Mouse (Mus musculus) adrenal gland, postnatal 14 days (tissue): ENCODE data around the gene Spata16. TPM values are rescaled to one million over a fixed set of nuclear protein-coding genes. Genes with fewer than 3 reads are reported as not detected.

ENCODE experiments used
- DNase-seq: peaks from one replicate; pipeline ENCODE4 v3.0.0; 2021; ENCODE audit warnings: mixed read lengths
- total RNA-seq: library from RNA; stranded (reverse); gene quantifications from 2 replicates; pipeline ENCODE4 v1.2.3, GENCODE M21; 2021

Gene Spata16
- total RNA-seq, 1 experiment from 2014 or later: not detected

DNA sequence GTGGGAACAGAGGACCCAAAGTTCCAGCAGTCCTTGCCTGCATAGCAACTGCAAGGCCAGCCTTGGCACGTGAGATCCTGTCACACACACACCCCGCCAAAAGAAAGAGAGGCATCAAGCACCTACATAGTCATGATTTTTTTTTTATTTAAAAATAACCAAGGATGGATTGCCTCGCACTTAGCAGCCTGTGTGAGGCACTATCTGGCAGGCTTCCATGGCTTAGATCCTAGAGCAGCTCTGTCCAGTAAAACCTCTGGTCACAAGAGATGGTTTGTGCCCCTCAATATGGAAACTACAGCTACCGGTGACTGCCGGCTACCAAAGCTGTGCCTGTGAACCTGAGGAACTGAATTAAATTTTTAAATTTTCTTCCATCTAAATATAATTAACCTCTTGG, 195.5 kb downstream of the Spata16 start:
- DNase-seq: no peak

DNA sequence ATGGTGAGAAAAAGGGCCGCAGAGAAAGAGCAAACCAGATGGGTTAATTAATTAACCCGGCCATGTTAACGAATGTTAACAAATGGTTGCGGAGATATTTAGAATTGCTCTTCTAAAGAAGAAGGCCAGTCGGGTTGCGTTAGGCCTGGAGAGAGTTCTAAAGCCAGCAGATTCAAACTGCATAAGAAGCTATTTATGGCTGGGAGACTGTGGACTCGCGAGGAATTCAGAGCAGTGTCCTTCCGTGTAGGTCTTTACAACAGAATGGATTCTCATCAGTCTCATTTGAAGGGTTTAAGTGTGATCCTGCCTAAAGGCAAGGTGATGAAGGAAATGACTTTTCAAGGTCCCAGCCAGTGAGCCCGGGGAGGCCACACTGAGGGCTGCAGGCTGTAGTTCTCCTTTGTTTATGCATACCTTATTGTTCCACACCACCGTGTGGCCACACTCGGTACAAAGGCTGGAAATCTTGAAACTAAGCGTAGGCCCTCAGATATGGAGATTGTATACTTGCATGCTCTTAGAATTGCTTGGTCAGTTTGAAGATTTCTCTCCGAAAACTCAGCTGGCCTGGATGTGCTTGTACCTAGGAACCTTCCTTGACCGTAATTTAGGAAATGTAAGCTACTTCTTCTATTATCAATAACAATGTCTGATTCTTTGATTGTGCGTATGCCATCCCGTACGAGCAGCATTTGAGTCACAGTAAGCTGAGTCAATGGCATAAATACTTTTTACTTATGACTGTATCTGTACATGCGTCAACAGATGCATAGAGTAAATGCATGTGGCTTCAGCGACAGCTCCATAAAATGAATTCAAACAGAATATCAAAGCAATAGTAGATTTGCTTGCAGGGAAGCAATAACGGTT, 197.0 kb downstream of the Spata16 start:
- DNase-seq: peak; percentile 23

DNA sequence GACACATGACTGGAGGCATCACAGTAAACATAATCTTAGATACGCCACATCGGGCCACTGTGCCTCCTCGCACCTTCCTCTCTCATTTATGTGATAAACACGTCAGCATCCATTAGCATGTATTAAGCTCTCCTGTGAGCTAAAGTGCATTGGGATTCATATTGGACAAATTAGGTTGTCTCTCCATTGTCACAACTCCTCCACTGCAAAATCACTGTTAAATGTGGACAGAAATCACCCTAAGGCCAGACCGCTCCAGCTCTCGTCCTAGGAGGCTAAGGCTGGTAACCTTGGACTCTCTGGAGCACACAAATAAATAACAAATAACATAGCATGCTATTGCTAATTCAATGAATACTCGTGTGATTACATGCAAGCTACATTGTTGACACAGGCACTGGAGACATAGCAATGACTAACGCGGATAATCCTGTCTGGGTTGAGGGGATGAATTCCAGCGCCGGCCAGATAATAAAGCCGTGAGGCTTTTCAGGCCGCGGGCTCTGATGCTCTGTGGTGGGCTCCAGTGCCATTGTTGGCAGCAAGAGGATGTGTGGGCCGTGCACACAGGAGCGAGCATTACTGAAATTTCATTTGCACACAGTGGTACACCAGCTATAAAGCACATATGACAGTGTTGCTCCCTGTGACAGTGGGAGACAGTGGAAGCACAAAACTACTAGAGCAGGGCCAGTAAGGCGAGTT, 197.8 kb downstream of the Spata16 start:
- DNase-seq: no peak

DNA sequence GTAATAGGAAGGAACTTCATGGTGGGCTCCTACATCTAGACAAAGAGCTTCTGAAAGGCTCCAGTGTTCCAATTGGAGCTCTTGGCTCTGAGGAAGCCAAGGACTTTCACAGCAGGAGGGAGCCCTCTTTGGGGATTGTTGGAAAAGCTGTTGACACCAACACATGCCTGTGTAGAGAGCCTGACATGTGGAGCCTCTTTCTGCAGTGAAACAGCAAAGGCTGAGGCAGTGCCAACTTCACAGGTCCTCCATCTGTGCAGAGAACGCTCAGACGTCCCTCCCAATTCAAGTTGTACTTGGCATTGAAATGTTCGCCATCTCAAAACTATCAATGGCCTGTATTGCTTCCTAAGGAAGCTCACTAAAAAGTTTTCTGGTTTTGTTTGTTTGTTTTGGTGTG, 207.6 kb downstream of the Spata16 start:
- DNase-seq: no peak

DNA sequence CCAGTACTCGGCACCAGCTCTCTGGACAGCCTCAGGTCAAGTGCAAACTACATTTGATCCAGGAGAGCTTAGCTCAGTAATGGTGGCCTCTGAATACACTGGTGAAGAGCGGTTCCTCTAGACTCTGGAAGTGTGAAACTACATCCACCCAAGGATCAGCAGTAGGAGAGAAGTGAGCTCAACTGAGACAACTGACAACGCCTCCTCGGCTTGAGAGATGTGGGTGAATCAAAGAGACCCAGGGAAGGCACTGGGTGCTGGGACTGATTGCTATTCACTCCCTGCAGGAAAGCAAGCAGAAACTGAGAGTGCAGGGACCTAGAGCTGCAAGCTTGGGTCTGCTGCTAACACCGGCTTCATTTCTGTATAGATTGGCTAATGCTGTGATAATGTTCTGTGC, 210.5 kb downstream of the Spata16 start:
- DNase-seq: no peak

DNA sequence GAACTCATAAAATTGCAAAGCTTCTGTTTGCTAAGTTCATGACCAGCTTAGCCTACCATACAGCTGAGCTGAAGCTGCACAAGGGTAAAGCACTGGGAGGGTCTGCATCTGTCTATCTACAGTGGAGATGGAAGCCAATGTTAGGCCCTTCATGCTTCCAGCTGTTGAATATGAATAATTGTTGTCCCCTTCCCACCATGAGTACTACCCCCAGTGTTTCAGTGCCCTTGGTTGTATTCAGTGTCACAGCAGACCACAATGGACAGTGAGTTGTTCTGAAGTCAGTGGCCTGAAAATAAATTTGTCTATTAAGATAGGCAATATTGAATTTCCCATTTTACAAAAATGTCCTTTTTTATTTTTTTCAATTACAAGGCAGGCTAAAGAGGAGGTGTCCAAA, 212.8 kb downstream of the Spata16 start:
- no peak for DNase-seq

DNA sequence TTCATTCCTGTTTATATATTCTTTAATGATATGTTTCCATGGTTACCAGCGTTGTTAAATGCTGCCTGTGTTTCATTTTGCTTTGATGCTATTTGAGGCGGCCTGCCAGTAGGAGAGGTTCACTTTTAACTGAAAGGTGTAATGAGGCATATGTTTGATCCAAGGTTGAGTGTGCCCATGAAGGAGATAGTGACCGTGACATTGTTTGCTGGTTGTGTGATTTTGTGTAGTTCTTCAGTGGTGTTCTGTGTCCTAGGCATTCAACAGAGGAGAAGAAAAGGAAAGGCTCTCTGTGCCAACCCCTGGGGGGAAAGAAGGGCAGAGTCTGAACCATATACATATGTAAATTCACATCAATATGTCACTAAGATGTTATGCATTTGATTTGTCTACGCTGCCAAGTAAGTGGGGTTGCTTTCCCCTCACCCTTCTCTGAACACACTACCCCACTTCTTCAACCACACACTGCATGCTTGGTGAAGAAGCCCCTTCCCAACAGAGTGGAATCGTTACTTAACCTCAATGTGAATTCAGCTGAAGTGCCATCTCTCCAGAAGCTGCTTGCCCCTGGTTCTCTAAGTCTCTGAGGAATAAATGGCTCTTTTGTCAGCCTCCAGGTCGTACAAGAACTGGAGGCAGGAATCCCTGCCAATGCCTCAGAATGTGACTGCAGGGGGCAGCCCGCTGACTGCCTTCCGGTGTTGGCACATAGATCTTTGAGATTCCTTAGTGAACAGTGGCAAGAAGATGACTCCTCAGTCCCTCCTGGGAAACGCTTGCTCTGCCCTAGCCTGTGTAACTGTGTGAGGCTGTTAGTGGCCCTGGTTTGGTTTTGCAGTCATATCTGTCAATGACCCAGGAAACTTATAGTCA, 213.5 kb downstream of the Spata16 start:
- no peak for DNase-seq

DNA sequence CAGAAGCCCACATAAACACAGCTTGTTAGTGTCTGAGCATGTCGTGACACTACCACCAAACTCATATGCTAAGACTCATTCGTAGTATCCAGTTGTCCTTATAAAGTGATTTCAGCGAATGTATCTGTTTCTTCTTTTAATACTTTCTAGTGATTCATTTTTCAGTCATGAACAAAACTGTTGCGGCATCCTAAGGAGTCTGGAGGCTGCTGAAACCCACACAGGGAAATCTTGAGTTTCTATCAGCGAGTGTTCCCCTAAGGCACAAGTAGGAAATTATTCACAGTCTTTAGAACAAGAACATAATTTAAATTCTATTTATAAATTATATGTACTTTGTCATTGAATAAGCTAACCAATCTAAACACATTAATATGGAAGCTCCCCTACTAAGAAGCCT, 216.1 kb downstream of the Spata16 start:
- no peak for DNase-seq

DNA sequence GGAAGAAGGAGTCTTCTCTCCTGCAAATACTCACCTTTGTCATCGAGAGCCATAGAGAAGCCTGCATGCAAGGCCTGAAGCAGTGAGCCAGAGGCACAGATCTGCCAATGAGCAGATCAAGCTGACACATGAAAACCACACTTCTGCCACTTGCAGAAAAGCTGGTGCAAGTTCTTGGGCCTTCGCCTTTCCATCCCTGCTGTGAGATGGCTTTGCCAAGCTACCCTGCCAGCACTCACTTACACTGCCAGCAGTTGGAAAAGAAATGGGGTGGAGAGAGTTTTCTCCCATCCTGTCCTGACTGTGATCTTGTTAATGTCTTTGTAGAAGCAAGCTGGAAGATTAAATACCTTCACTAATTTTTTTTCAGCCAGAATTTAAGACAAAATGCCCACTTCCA, 237.3 kb downstream of the Spata16 start:
- no peak for DNase-seq

DNA sequence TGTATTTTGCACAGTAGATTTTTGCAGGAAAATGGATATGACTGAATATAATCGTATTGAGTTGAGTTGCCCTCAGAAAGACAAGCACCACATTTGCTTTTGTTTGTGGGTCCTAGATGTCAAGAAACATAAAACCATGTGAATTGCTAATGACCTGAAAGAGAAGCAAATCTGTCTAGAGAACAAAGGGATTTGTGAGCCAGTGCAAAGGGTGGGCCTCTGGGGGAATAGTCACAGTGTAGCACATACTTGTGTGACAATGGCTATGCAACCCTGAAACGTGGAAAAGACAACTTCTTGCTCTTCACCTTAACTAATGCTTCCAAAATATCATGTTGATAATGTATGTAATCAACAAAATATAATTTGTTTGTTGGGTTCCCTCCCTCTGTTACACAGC, 239.9 kb downstream of the Spata16 start:
- DNase-seq: no peak

DNA sequence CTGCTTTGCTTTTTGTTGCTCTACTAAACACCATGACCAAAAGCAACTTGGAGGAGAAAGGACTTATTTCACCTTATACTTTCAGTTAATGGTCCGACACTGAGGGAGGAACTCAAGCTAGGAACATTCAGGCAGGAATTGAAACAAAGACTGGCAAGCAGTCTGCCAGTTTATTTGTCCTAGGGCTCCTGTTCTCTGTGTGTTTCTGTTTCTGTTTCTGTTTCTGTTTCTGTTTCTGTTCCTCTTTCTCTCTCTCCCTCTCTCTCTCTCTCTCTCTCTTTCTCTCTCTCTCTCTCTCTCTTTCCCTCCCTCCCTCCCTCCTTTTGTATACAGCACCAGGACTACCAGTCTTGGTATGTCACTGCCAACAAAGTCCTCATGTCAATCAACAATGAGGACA, 279.2 kb downstream of the Spata16 start:
- no peak for DNase-seq

DNA sequence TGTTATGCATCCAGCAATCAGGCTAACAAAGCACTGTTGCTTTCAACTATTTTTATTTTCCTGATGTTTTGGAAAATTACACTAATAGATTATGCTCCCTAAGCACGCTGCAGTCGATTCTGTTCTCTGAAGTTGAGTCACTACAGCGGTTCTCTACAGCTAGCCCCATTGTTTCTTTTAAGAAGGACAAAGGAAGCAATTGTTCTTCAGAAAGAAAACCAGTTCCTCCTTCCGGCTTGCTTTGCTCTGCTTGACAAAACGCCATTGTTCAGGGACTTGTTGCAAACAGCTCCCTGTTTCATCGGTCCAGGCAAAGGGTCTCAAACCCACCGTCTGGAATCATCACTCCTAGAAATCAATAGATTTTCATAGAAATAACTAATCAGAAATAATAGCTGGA, 283.6 kb downstream of the Spata16 start:
- DNase-seq: no peak

DNA sequence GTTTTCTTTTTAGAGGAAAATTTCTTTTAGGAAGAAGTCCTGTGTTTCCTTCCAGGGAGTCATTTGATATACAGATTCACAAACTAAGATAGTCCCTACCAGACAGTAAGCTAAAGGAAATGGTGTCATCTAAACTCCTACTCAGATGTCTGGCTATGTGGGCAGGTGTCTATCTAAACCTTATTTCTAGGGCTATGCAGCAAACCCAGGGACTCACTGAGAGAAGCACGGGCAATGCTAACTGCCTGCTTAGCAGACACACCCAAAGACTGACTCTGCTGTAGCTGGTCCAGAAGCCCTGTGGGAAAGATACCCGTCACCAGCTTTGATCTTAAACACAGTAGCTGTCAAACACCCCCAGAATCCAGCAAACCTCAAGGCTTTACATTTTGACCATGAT, 284.2 kb downstream of the Spata16 start:
- DNase-seq: no peak

DNA sequence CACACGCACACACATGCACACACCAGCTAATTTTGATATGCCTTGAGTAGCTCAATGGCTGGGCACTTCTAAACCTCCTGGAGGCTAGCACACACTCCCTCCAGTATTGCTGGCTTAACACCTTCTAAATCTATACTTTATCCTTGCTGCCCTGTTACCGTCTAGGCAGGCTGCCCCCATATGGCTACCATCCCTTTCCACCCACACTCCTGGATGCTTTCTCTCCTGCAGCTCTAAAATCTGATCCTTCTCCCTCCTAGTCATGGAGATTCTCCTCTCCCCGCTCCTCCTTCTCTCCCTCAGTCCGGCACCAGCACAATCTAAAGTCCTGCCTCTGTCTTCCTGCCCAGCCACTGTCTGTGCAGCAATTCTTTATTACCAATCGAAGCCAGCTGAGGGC, 286.0 kb downstream of the Spata16 start:
- no peak for DNase-seq

DNA sequence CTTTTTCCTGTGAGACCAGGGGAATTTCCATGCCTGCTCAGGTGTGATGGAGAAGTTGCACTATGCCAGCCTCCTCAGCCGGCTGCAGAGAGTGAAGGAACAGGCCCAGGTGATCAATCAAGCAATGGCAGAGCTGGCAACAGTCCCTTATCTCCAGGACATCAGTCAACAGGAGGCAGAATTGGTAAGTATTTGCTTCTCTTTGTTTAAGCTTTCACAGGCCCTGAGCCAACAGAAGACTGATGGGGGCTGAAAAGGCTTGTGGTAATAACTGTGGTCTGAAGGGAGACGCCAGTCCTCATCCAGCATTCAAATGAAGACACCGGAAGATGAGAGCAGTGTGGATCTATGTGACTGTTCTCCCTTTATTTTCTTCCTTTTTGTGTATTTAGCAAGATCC, 286.8 kb downstream of the Spata16 start:
- no peak for DNase-seq

DNA sequence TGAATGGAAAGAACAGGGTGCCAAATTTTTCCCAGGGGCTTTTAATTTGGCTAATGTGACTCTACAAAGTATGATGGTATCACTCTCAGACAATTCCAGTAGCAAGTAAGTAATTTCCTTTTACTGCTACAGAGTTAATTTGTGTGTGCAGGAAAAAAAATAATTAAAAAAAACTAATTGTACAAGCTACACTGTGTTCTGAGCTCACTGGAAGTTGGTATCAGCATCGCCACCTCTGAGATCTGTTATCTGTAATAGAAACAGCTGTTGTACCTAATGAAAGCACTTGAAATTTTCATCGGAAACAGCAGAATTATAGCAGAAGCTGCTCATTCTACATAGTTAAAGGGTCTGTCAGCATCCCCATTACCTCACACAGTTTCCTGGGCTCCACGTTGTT, 295.7 kb downstream of the Spata16 start:
- no peak for DNase-seq

DNA sequence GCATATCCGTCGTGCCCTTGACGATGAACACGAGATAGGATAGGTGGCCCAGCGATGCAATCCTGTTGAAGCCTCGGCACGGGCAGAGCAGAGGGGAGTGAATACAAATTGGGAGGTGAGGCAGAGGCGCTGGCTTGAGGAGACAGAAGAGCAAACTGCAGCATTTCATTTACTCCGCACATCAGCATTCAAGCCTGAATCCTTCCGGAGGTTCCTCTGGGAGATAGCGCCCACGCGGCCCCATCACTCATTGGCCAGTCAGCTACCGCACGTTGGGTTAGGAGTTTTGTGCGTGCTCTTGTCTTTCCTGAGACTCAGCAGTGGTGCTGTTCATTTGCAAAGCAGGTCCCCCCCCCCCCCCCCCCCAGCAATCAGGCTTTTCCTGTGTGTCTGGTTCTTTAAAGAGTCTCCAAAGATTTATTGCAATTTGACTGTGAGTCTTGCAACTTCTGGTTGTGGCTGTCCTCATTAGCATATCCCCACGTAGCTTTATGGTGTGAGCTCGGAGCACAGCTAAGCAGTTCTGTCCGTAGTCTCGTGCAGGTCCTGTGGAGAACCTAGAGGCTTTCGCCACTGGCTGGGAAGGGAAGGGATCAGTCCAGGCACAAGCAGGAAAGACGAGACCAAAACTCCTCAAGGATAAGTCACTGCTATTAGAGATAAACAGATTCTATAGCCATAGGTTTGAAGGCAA, 299.6 kb downstream of the Spata16 start:
- no peak for DNase-seq

DNA sequence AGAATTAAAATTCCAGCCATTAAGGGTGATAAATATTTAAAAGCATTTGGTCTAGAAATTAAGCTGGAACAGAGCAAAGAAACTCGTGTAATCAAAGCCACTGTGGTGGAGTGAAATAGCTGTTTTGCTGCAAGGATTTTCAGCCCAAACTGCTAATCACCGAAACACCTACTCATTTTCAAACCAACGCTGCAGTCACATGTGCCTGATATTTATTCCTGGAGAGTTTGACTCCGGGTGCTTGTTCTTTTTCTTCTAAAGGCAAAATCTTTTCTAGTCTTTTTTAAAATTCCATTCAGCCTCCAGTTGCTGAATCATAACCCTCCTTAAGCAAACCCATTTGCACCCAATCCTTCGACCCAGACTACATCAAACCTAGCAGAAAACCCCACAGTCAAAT, 329.4 kb downstream of the Spata16 start:
- DNase-seq: no peak

DNA sequence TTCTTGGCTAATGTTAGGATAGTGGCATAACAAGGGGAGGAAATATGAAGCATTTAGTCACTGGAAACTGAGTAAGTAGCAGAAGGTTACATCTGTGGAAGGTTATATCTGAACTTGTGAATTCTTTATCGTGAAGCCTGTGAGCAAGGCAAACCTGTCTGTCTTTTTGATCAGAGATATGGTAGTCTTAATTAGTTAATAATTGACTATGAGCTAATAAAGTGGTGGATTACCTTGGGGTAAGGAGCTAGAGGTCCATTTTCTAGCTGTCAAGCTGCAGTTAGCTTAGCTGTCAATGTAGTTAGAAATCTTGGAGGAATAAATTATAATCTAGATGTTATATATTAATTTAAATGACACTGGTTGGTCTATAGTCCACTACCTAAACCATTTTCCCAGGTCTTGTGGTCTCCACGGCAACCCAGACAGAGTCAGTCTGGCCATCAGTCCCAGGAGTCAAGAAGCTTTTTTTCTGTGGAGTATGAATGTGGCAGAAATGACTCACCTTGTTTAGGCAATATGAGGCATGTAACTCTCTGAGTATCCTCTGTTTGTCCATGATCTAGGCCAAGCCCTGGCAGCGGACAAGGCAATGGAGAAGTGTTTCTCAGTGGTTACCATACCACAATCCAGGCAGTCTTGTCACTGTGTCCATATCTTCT, 331.6 kb downstream of the Spata16 start:
- no peak for DNase-seq

DNA sequence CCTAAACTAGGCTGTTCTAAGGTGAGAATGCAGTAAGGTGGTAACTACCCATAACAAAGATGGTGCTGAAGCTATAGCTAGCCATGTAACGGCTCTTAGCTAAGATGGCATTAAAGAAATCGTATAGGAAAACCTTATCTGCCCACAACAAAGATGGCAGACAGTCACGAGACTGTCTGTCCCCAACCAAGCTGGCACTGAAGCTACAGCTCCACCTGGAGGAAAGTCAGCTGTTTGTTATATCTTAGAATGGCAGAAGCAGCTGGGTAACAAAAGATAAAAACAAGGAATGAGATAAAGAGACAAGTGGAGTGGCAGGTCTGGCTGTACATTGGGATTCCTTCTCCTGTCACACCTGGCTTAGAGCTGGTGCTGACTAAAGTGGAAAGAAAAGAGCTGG, 333.1 kb downstream of the Spata16 start:
- DNase-seq: no peak

DNA sequence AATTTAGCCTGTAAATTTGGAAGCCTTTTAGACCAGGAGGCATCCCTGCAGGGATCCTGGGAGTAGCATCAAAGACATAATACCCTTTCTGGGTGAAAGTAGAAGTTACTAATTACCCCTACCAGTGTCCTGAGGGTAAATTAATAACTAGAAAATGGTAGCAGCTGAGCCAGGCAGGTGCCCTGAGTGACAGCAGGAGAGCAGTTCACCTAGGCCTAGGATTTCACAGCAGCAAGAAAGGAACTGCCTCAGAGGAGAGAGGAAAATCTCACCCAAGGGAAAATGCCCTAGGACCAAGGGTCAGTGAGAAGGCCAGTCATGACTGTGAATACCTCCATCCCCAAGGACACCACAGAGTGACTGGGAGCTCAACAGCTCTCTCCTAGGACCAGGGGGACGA, 333.9 kb downstream of the Spata16 start:
- DNase-seq: no peak

DNA sequence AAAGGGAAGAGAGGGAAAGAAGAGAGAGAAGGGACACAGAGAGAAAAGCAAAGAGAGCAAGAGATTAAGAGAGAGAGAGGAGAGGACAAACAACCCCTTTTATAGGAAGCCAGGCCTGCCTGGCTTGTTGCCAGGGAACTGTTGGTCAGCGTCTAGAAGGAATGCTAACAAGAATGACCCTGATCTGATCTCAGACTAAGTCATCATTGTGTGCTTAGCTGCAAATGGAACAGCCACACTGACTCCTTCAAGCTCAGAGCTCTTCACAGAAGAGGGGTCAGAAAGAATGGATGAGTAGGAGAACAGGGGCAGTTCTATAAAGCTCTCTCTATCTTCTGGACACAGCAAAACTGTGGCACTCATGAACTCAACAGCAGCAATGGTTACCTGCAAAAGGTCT, 334.7 kb downstream of the Spata16 start:
- DNase-seq: peak; percentile 57
